Mouse (Mus musculus) brown adipose tissue, adult 24 weeks (tissue): ENCODE results near the gene Olfr12. TPM values are rescaled to one million over a fixed set of nuclear protein-coding genes. Genes with fewer than 3 reads are reported as not detected.

Experiments used
- H3K27ac ChIP-seq: fragments of 200-500 bp; replicated peaks from 2 replicates; pipeline ENCODE4 v1.5.1; 2012; ENCODE audit warnings: low read depth, mild to moderate bottlenecking, low read length
- H3K4me1 ChIP-seq: fragments of 200-500 bp; 2 replicates; pipeline ENCODE4 v1.6.1; 2012; ENCODE audit warnings: low read length, mixed read lengths; ENCODE audit not compliant: control insufficient read depth, insufficient read depth, insufficient read length
- H3K4me3 ChIP-seq: fragments of 200-500 bp; 2 replicates; pipeline ENCODE4 v1.5.1; 2012; ENCODE audit warnings: low read depth, mild to moderate bottlenecking, low read length, moderate library complexity; ENCODE audit not compliant: insufficient read depth
- polyA plus RNA-seq: library from polyadenylated mRNA; stranded (reverse); fragments of >200 nt; gene quantifications from 2 replicates; pipeline ENCODE4 v1.2.4, GENCODE M21; 2012; ENCODE audit not compliant: missing spikeins, insufficient read depth, insufficient read length

Olfr12 gene
- not detected in 2 replicates for polyA plus RNA-seq

DNA sequence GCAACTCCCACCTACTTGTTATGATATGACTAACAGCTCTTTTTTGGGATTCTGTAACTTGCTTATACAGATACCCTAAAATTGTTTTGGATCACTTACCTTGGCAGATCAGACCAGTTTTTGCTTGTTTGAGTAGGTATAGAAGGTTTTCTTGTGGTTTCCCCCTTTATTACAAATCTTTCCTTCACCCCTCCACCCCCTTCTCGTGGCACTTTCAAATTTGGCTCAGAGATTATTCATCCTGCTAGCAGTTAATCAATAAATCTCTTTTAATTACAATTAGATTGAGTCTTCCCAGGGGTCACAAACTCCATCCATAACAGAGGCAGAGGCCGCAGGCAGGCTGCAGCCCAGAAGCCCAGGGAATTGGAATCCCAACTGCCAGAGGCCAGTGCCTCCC lies at the start of gene Olfr12:
Gene Olfr12 (plus strand): TSS at position 301 of the 400 bp plus-strand sequence.
- no peaks in the 10 kb centered on the region for H3K4me1 ChIP-seq
- H3K4me3 ChIP-seq, result no peak within 1 kb of the TSS
- H3K27ac ChIP-seq, result no peak within 1 kb of the TSS

DNA sequence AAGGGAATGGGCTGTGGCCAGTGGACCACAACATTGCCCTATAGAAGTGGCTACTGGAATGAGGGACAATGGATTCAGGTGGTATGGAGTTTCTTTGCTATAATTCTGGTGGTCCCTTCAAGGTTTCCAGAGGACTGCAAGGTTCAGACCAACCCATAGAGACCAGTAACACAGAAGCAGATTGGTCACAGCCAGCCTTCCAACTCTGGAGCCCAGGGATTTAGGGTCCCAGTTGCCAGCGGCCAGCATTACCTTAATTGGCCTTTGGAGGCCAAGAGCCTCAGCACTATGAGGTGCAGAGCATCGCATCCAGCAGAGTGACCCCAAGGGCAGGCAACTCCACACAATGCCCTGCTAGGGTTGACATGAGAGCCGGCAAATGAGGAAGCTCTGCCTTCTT lies 46.6 kb upstream of the Olfr12 start, which contains the start of gene Olfr1413:
Gene Olfr1413 (plus strand): TSS at position 301 of the 400 bp plus-strand sequence.
- Histone ChIP-seq H3K27ac (no peak within 1 kb of the TSS), H3K4me1 (no peaks in the 10 kb centered on the region), H3K4me3 (no peak within 1 kb of the TSS)

DNA sequence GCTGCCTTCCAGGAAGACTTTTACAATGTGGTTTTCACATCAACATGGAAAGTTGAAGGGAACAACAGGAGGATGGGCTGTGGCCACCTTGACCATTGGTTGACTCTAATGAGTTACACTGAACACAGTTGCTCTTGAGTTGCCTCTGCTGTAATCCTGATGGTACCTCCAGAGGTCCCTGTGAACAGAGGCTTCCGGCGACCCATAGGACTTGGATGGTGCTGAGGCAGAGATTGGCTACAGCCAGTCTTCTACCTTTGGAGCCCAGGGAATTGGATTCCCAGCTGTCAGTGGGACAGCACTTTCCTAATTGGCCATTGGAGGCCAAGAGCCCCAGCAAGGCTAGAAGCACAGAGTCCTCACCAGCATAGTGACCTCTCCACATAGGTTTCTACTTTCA lies 32.1 kb upstream of the Olfr12 start, which contains the start of gene Olfr1412:
Gene Olfr1412 (plus strand): TSS at position 301 of the 400 bp plus-strand sequence.
- Histone ChIP-seq H3K4me3 (no peak within 1 kb of the TSS), H3K4me1 (no peaks in the 10 kb centered on the region), H3K27ac (no peak within 1 kb of the TSS)

DNA sequence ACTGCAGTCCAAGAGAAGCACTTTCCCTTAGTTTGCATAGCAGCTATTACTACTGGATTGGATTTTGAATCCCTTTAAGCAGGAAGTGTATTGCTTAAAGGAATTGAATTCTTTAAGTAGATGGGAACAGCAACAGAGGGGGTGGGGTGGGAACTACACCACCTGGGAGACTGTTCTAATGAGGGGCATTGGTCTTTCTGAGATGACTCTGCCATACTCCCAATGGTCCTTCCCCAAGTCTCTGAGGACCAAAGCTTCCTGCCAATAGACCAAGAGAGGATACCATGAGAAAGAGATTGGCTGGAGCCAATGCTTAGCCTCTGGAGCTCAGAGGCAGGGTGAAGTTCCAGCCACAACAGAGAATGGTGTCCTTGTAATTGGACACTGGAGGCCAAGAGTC lies 23.5 kb upstream of the Olfr12 start, which contains the start of gene Olfr1411:
Gene Olfr1411 (plus strand): TSS at position 301 of the 400 bp plus-strand sequence.
- Histone ChIP-seq H3K27ac (no peak within 1 kb of the TSS), H3K4me3 (no peak within 1 kb of the TSS), H3K4me1 (no peaks in the 10 kb centered on the region)

DNA sequence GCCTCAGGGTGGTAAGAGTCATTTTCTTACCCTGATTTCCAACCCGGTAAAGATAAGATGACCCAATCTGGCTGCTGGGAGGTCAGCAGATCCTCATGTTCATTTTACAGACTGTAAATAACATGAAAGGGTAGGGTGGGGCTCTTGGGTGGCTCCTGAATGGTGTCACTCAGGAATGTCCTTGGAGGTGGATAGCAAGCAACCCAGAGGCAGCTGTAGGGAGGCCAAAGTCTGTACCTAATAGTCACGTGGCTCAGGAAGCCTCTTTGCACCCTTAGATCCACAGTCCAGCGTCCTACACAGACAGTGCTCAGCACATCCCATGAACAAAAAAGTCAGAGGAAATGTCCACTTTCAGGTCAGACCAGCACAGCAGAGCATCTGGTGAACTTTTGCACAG lies 21.6 kb upstream of the Olfr12 start:
- no peak overlapping the region for H3K4me3 ChIP-seq
- no peak overlapping the region for H3K27ac ChIP-seq
- H3K4me1 ChIP-seq, result no peaks in the 10 kb centered on the region

DNA sequence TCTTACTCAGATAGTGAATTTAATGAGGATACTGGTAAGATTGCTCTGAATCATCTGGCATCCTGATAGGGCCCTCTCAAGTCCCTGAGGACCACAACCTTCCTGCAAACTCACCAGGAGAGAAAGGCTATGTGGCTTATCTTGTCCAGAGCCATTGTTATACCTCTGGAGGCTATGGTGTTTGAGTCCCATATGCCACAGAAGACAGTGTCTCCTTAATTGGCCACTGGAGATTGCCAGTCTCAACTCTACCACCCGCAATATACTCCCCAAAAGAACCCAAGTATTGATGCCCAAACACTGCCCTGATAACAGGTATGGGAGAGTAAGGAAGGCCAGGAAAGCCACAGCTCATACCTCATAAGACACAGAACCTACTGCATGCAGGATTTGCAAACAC lies 12.1 kb upstream of the Olfr12 start, which contains the start of gene Olfr1410:
Gene Olfr1410 (plus strand): TSS at position 301 of the 400 bp plus-strand sequence.
- no peak within 1 kb of the TSS for H3K4me3 ChIP-seq

DNA sequence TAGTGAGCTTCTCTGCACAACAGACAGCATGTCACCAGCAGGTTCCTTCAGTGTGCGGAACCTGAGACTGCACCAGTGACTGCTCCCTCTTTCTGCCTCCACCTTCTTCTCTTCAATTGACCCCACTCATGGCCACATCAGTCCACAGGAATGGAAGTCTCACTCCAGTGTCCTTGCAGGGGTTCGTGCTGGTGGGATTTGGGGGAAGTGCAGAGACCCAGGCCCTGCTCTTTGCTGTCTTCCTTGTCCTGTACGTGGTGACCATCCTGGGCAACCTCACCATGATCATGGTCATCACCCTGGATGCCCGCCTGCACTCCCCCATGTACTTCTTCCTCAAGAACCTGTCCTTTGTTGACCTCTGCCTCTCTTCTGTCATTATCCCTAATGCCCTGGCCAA lies 9.9 kb upstream of the Olfr12 start:
- H3K4me3 ChIP-seq, result no peak overlapping the region
- H3K4me1 ChIP-seq, result no peaks in the 10 kb centered on the region
- H3K27ac ChIP-seq, result no peak overlapping the region

More for the DNA sequence above, 12.1 kb upstream of the Olfr12 start, which contains the start of gene Olfr1410:
- Histone ChIP-seq H3K27ac (no peak within 1 kb of the TSS), H3K4me1 (no peaks in the 10 kb centered on the region)

DNA sequence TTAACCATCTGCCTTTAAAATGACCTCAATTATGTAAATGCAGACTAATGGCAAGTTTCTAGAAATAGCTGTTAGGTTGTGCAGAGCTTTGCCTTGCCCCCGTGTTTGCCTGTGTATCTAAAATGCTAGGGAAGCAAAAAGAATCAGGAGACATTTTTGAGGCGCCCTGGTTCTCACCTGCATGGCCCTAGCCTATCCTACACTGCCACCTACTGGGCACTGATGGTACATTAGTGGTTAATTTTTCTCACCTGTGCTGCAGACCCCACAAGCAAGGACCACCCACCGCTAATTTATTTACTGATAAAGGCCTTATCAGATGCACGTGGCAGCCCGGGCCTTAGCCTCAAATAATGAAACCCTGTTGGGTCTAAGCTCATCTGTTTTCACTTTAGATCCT lies 6.6 kb upstream of the Olfr12 start:
- H3K4me1 ChIP-seq, result no peaks in the 10 kb centered on the region
- no peak overlapping the region for H3K4me3 ChIP-seq
- H3K27ac ChIP-seq, result no peak overlapping the region

DNA sequence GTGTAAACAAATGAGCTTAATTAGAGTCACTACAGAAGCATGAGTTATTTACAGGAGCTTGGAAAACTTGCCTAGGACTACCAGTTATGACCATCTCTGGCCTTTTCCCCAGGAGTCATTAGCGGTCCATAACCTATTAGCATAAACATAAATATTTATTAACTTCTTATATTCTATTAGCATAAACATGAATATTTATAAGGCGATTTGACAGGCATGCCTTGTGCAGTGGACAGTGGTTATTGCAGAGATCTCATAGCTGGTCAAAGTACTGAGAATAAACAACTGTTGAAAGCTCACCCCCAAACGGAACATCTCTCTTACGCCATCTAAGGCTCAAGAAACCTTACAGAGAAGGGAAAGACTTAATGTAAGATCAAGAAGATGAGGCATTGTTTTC lies 4.4 kb upstream of the Olfr12 start:
- Histone ChIP-seq H3K4me3 (no peak overlapping the region), H3K27ac (no peak overlapping the region), H3K4me1 (no peaks in the 10 kb centered on the region)

DNA sequence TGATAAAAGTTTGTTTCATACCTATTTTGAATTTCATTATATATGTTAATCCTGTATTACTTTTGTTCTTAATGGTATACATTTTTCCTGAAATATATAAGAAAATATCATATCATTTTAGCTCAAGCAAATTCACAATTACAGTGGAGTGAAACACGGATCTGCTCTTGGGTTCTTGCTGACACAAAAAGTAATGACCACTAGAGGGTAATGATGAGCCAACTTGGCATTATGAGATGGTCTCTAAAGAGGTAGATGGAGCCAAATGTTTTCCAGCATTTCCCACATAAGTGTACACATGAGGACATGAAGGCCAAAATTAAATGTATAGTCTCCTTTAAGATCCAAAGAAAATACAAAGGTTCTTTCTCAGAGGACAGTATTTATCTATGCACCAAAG lies 3.1 kb upstream of the Olfr12 start:
- Histone ChIP-seq H3K27ac (no peak overlapping the region), H3K4me3 (no peak overlapping the region), H3K4me1 (no peaks in the 10 kb centered on the region)

DNA sequence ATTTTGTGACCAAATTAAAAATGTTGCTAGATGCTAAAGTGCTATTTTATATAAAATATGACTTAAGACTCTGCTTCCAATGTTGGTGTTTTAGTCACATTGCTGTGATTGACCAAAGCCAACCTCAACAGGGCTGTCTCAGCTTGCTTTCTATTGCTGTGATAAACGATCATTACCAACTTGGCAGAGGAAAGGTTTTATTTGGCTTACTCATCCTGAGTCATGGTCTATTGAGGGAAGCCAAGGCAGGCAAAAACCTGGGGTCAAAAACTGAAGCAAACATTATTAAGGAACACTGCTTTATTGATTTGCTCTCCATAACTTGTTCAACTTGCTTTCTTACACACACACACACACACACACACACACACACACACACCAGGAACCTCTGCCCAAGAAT lies 1.5 kb upstream of the Olfr12 start:
- no peaks in the 10 kb centered on the region for H3K4me1 ChIP-seq
- H3K4me3 ChIP-seq, result no peak overlapping the region
- H3K27ac ChIP-seq, result no peak overlapping the region

DNA sequence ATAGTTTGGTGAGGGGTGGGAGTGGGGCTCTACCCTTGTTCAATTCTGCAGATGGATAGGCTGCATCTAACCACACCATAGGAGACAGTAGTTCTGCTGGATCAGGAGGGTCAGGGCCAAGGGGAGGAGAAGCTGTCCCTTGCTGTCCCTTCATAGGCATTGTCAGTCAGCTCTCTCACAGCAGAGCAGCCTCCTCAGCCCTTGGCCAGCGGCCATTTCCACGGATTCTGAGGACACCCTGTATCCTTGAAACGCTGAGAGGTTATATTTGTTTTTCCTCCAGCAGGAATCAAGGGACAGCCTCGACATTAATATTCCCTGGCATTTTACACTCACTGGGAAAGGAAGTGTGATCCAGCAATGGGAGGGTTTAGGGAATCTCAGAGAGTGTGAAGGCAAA lies 772 bp downstream of the Olfr12 start:
- Histone ChIP-seq H3K4me1 (no peaks in the 10 kb centered on the region), H3K4me3 (no peak overlapping the region), H3K27ac (no peak overlapping the region)

DNA sequence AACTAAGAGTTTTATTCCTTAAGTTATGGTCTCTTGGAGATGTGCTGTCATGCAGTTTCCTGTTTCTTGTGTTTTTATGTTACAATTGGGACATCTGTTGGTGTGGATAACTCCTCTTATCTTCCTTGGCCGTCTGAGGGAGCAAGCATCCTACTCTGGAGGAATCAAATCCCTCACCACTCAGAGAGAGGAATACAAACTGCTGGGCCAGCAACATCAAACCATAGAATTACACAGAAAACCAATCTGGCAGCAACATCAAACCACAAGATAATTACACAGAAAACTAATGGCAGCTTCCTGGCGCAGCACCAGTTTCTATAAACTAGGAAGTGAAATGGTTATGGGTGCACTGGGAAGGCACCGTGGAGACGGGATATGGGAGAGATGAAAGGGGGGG lies 10.6 kb downstream of the Olfr12 start:
- H3K27ac ChIP-seq, result no peak overlapping the region
- no peaks in the 10 kb centered on the region for H3K4me1 ChIP-seq
- H3K4me3 ChIP-seq, result no peak overlapping the region

DNA sequence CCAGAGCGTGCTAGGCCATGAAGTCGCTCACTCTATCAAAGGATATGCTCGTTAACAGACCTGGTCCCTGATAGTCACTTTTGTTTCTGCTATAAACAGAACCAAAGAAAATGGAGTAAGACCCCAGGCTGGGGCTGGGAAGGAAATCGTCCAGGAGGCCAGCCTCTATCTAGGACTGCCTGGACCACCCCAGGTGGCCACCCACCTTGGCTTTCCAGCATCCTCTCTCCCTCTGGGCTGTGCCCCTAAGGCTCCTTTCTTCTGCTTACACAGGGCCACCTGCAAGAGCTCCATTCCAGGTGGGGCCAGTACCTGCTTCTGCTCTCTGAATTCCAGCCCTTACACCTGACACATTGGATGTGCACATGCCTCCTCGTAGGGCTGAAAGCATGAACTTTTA lies 14.6 kb downstream of the Olfr12 start:
- no peak overlapping the region for H3K27ac ChIP-seq
- H3K4me3 ChIP-seq, result no peak overlapping the region
- no peaks in the 10 kb centered on the region for H3K4me1 ChIP-seq

DNA sequence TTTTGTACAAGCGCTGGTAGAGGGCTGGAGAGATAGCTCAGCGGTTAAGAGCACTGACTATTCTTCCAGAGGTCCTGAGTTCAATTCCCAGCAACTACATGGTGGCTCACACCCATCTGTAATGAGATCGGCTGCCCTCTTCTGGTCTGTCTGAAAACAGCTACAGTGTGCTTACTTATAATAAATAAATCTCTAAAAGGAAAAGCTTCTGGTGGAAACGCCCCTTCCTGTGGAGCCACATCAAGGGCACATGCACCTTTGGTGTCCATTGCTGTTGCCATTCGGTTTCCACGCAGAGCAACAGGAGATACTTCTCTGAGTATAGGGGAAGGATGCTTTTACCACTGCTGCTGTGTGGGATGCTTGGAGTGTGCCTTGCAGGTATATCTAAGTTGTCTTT lies 15.4 kb downstream of the Olfr12 start:
- Histone ChIP-seq H3K27ac (no peak overlapping the region), H3K4me1 (no peaks in the 10 kb centered on the region), H3K4me3 (no peak overlapping the region)

DNA sequence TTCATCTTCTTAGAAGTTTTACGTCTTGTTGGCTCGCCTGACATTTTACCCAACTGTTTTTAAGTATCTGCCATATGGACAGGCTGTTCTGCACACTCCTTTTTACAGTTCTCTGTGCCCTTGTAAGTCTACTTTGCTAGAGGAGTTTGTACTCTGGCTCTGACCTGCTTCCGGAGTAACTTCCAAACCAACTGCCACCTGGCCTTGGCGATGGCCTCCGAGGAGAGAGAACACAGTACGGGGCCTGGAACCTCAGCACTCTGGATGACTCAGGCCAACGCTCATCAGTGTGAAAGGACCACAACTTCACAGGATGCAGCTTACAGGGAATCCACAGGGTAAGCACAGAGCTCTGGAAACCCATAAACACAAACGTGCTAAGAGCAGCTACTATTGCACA lies 16.1 kb downstream of the Olfr12 start:
- Histone ChIP-seq H3K4me3 (no peak overlapping the region), H3K27ac (no peak overlapping the region), H3K4me1 (no peaks in the 10 kb centered on the region)
